Mouse (Mus musculus) c-Kit-positive CD71-positive TER-119-positive erythroid progenitor cells, embryonic 14.5 days (primary cell): ENCODE measurements around the gene Col26a1.
A peak's percentile ranks its signal among the peaks of the same experiment; 100 is the strongest.

Experiments used
- DNase-seq: peaks from one replicate; pipeline ENCODE4 v3.0.0-alpha.2; 2013; ENCODE audit warnings: low spot score

Gene Col26a1

DNA sequence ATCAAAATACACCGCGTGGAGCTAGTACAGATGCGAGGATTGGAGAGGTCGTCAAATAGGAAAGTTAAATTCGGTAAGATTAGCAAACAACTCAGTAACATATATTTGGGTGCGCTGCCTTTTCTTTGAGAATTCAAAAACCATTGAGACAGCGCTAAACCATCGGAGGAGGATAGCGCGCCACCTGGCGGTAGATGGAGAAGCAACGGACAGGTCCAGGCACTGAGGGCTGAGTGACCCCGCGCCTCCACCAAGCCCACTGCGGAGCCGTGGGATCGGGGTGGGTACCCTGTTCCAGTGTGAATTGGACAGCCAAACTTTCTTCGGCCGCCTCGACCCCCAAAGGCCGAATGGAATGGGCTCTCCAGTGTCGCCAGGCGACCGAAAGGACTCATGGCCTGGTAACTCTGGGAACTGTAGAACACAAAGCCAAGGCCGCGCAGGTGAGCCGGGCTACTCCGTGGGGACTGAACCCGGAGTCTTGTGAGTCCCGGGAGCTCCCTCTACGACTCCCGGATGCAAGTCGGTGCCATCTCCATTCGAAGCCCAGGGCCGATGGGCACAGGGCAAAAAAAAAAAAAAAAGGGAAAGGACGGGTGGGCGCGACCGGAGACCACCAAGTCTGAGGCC lies 1.5 kb downstream of the Col26a1 start:
- DNase-seq: peak; percentile 49

DNA sequence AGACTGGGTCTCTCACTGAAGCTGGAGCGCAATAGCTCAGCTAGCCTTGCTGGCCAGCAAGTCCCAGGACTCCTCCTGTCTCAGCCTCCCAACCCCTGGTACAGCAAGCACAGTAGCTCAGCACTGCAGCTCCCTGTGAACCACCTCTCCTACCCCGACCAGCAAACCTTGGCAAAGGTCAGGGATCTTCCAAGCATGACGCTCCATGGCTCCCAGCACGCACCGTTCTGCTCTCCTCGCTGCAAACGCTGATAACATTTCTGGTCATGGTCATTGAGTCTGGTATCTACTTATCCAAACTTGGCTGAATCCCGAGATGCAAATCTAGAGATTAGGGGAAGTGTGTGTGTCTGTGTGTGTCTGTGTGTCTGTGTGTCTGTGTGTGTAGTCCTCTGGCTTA lies 2.9 kb downstream of the Col26a1 start:
- no peak for DNase-seq

DNA sequence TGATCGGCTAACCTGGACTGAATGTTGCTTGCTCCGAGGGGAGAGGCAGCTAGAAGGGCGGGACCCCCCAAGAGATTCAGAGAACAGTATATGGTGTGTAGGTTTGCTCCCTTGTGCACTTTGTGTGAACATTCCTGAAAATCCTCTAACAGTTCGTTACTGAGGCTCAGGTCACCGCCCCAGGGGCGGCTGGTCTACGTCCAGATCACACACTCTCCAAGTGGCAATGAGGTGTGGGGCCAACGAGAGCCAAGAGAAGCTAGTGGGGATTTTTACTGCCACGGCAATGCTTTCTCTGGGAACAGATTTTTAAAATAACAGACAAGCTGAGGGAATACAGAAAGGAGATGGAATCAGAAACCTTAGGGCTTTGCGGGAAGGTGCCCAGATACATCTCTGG lies 8.7 kb downstream of the Col26a1 start:
- no peak for DNase-seq

DNA sequence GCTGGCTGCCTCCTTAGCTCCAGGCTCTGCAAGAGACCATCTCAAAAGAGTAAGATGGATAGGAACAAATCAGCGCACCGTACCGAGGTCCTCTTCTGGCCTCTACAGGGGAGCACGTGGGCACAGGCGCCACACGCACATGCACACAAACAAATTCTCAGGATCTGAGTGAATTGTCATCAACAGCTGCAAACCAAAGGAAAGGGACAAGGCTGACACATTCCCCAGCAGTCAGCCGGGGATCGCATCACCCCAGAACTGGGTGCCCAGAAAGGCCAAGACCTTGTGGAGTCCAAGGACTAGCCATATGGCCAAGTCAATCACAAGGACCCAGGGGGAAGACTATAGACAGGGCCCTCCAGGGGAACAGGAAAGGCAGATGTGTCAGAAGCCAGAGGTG lies 10.6 kb downstream of the Col26a1 start:
- no peak for DNase-seq

DNA sequence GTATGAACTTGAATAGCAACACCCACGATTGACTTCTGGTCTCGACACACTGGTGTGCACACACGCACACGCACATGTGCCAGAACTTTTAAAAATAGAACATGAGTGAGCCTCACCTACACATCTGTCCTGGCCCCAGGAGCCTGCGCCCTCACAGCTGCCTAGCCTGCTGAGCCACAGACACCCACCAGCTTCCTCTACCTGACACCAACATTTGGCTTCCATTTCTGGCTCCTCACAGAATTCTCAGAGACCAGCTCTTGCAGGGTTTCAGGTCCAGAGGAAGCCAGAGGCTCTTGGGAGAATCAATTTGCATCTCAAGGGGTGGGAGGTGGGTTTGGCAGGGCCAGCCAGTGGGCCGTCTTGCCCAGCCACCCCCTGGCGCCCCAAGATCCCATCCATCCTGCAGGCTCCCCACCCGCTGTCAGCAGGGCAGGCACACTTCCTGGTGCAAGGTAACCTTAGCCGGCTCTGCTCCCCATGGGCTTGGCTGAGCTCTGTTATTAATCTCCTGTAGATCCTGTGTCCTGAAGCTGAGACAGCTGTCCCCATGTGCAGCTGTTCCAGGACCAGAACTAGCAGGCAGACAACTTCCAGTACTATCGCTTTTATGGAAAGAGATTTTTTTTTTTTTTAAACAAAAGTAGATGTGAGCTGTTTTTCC lies 13.4 kb downstream of the Col26a1 start:
- no peak for DNase-seq

DNA sequence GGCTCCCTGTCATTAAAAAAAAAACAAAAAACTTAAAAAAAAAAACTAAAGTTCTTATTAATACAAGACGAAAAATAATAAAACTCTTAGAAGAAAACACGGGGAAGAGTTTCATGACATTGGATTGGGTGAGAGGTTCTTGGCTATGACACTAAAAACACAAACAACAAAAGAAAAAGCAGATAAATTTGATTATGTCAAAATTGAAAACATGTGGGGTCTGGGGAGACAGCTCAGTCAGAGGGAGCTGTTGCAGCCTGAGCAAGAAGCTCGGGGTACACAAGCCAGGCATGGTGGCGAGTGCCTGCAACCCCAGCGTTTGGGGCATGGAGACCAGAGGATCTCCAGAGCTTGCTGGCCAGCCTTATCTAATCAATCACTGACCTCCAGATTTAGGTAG lies 15.3 kb downstream of the Col26a1 start:
- DNase-seq: no peak

DNA sequence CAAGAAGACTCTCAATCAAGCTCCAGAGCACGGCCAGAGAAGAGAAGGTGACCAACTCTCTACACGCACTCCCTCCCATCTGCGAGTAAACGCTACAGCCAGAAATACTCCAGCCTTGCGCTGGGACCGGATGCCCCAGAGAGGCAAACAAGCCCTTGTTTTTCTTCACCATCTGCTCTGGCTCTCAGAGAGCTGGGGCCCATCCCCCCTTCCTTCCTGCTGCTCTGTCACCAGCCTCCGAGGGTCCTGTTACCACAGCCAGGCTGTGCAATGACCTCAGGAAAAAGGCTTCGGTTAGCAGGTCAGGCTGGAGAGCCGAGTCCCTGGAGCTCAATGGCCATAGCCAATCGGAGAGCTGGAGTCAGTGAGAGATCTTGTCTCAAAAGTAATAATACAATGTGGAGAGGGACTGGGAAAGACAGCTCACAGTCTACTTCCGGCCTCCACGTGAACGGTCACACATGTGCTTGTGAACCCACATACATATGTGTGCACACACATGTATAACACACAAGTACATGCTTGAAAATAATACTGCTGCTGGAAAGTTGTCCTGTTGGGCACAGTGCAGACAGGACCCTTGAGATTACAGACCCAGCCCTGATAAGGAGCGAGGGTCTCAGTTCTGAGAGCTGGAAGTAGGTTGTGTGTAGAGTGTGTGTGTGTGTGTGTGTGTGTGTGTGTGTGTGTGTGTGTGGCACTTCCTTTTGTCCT lies 18.9 kb downstream of the Col26a1 start:
- no peak for DNase-seq

DNA sequence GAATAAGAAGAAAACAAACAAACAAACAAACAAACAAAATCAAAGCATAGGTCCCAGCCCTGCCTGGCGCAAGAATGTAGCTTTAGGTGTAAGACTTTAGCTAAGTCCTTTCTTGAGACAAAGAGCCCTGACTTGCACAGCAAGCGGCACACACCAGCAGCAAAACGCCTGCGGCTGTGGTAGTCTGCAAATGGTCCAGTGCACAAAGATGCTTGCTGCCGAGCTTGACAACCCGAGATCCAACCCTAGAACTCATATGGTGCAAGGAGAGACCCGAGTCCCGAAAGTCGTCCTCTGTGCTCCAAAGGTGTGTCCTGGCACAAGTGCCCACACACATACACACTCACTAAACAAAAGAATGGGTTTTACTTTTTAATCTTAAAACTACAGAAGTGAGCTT lies 19.7 kb downstream of the Col26a1 start:
- DNase-seq: no peak

DNA sequence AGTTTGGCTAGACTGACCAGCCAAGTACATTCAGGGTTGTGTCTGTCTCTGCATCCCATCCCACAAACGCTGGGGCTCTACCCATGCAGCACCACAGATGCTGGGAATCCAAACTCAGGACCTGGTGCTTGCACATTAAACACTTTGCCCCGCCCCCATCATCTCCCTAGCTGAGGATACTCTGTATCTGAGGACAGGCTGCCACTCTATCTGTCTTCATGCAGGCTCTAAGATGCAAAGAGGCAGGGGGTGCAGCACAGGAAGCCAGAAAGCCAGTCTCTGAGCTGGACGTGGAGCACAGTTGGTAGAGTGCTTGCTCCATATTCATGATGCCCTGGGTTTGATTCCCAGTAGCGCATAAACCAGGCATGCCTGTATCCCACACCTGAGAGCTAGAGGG lies 20.2 kb downstream of the Col26a1 start:
- DNase-seq: no peak

DNA sequence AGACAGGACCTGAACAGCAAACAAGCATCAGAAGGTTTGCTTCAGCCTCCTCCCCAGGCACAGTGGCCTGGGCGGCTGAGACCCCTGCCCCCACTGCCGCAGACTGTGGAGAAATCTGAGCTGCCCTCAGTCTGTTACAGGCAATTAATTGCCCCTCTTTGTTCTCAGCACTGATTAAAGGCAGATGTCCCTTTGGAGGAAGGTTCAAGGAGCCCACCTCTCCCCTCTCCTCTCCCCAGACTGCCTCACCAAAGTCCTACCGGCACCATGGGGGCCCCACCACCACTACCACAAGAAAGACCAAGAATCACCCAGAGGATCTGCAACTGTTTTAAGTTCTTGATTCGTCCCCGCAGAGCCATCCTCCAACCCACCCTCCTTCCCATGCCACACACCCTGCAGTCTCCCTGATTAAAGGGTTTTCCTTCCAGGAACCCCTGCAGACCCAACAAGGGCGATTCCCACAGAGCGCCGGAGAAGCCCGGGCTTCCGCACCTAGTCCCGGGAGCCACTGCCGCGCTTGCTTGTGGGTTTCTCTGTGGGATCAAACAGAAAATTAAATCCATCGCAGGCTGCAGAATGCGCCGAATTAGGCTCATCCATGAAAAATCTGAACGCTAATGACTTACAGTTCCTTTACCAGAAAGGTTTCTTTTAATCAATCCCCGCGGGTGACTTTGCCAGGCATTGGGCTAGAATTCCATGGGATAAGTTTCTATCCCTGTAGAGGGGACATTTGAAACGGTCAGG lies 21.6 kb downstream of the Col26a1 start:
- no peak for DNase-seq

DNA sequence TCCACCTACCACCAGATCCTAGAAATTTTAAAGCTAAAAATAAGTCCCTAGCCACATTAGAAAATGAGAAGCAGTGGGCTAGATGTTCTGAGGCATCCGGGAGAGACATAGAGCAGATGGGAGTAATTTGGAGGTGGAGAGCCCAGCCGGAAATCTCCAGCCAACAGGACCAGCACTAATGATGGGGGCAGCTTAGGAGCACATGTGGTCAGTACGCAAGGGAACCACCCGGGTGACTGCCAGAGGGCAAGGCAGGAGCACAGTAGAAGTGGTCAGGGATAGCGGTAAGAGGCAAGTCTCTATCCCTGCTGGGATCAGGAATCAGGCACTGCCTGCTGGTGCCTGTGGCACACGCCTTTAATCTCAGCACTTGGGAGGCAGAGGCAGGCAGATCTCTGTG lies 32.3 kb downstream of the Col26a1 start:
- DNase-seq: no peak

DNA sequence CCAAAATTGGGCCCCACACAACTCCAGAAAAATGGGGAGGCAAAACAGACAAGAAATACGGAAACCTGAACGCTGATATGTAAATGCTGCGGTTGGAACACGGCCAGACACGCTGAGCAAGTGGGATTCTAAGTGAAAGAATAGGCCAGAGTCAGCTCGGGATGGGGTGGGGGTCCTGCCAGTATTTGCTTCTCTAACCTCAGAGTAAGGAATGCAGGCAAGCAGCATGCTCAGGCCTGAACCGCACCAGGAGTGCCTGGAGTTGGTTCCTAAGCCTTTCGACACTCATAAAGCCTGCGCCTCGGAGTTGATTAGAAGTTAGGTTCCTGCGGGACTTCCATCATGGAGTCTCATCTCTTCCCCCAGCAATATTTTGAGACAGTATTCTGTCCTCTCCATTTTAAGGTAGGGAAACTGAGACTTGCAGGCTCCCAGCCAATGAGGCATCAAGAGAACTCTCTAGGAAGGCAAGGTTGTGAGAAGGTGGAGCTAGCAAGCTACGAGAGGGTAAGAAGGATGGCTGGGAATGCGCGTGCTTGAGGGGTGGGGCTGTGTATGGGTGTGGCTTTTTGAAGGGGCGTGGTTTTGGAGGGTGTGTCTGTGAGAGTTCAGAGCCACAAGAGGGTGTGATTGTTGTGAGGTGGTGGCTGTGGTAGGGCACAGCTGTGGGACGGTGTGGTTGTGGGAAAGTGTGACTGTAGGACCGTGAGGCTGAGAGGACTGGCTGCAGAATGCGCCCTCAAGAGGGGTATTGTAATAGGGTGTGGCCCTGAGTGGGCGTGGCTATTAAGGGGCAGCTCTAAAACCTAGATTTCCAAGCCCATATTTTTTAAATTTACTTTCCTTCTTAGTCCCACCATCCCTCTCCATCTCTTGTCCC lies 36.4 kb downstream of the Col26a1 start:
- DNase-seq: no peak

DNA sequence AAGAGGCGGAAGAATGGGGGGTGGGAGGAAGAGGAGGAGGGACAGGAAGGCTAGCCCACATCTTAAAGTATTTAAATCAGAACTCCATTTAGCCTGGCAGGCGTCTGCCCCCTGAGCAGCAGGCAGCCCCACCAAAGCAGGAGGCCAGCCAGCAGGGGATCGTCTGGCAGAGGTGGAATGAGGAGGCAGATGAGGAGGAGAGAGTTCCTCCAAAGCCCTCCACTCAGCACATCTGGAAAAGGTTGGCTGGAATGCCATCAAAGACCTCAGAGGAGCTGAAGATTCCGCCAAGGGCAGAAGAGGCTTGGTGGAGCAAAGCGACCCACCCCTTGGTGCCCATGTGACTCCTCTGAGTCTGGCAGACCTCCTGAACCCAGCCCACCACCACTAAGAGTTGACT lies 39.1 kb downstream of the Col26a1 start:
- no peak for DNase-seq

DNA sequence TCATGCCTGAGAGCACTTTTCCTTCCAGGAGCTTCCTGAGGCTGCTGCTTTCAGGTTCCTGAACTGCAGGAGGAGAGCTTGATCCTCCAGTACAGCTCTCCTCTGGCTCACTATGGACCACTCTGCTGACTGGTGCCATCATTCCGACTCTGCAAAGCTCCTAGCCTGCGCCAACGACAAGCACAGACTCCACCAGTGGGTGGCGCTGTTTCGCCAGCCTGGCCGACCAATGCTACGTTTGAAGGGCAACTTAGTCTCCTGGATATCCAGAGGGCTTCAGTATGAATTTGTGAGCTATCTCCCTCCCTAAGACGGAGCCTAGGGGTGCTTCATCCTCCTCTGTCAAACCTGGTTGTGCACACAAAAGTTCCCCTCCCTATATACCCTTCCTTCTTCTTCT lies 43.0 kb downstream of the Col26a1 start:
- peak; percentile 9 for DNase-seq

DNA sequence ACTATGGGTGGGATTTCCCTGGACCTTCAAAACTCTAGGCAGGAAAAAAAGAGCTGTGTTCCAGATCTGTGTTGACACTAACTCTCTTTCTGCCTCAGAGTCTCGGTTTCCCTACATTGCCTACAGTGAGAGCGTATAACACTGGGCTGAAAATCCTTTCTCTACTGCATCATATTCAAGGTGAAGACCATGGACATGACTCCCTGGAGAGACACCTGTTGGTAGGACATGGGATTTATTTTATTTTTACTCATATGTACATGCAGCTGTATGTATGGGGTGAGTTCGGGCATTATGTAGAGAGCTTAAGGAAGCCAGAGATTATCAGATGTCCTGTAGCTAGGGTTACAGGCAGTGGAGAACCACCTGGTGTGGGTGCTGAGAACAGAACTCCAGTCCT lies 50.0 kb downstream of the Col26a1 start:
- no peak for DNase-seq

DNA sequence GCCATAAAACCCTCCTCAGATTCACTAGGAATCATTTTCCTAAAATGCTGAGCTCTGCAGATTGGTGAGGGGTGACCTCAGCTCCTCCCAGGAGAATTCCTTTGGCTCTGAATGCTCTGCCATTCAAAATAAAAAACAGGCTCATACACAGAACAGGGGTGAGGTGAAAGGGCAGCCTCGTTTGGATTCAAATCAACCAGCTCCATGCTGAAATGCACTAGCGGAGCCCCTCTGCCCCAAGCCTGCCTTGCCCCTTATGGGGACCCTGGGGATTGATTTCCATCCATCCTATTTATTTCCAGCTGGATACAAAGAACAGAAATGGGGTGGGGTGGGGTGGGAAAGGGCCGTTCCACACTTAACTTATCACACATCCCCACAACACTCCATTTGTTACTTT lies 52.9 kb downstream of the Col26a1 start:
- DNase-seq: no peak

DNA sequence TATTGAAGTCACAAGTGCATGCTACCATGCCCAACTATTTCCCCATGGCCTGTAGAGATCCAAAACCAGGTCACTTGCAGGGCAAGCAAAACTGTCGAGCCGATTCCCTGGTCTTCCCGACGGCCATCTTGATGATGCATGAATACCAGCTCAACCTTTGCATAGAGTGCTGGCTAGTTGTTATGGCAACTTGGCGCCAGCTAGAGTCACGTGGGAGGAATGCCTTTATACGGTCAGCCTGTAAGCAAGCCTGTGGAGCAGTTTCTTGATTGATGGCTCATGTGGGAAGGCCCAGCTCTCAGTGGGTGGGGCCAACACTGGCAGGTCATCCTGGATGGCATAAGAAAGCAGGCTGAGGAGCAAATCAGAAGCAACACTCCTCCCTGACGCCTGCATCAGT lies 61.0 kb downstream of the Col26a1 start:
- no peak for DNase-seq

DNA sequence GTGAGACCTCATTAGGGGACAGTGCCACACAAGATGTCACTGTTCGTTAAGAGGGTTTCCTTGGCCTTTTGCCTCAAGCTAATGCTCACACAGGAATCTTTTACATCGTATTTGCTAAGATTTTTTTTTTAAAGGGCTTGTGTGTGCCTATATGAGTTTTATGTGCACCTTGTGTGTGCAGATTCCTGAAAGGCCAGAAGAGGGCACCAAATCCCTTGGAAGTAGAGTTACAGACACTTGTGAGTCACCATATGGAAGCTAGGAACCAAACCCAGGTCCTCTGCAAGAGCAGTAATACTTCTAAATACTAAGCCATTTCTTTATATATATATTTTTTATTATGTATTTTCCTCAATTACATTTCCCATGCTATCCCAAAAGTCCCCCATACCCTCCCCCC lies 62.1 kb downstream of the Col26a1 start:
- DNase-seq: no peak

DNA sequence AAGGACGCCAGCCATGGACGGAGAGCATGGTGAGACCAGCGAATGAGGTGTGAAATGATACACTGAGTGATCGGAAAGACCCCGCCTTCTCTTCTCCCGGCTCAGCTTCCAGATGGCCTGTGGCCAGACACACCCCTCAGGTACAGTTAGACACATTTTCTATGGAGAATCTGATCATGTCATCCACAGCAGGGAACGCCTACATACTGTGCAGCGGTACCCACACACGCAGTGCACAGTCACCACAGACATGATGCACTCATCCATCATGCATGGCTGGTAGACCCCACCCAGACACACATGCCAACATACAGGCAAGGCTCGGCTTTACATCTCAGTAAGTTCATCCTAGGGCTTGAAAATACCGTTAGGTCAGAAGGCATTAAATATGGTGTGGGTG lies 63.3 kb downstream of the Col26a1 start:
- no peak for DNase-seq

DNA sequence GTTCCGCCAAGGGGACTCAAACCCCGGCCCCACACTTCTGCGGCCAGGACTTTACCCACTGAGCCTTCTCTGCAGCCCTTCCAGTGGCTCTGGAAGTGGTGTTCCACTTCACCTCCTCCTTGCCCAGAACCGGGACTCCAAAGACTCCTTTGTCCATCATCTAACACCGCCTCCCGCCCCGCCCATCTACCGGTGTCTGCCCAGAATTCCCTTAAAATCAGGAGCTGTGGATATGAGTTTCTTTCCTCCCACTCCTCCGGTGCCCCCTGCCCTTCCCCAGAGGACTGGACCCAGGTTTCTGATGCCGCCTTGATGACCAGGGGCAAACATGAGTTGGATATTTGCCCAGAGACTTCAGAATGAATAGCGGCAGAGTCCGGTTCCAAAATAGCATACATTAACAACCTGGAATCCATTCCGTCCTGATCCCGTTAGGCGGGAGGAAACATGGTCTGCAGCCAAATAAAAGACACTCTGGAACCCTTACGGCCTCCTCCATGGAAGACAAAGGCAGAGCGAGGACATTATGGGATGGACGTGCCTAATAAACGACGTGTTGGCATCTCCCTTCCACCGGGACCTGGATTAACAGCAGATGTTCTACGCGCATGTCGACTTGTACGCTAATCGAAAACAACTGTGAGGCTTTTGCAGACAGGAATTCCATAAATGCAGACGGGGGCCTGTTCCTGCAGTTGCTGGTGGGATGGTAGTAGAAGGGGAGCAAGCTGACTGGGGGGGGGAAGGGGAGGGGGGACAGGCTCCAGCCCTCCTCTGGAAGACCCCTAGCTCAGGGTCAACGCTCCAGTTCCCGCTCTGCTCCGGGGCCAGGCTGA lies 72.3 kb downstream of the Col26a1 start:
- DNase-seq: no peak
